Mouse (Mus musculus) cerebellum, adult (tissue): ENCODE measurements around the gene Lhfp.
"Not testable (repeated sequence)": the region's sequence is repeated elsewhere in the genome, so short reads cannot be mapped to it uniquely, and the experiment has no call there.

Experiments
- ATAC-seq: cut with Nextera tagmentation; 2 replicates; pipeline ENCODE4 v1.9.2; 2017; ENCODE audit warnings: mild to moderate bottlenecking, moderate library complexity, mixed read lengths; ENCODE audit not compliant: insufficient number of reproducible peaks, low FRiP score, low TSS enrichment

Lhfp gene

DNA sequence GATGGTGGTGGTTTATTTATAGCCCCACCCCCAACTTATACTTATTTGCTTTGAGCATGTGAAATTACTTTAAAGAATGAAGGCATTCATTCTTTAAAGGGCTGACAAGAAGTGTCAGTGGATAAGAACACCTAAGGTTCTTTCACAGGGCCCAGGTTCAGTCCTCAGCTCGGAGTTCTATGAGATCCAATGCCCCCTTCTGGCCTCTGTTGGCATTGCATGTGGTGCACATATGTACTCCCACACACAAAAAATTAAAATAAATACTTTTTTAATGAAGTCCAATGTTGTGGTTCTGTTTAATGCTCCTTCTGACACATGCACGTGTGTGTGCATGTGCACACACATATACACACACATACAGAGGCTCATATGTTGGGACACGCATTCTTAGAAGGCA, 205.8 kb downstream of the Lhfp start:
- no peak for ATAC-seq

DNA sequence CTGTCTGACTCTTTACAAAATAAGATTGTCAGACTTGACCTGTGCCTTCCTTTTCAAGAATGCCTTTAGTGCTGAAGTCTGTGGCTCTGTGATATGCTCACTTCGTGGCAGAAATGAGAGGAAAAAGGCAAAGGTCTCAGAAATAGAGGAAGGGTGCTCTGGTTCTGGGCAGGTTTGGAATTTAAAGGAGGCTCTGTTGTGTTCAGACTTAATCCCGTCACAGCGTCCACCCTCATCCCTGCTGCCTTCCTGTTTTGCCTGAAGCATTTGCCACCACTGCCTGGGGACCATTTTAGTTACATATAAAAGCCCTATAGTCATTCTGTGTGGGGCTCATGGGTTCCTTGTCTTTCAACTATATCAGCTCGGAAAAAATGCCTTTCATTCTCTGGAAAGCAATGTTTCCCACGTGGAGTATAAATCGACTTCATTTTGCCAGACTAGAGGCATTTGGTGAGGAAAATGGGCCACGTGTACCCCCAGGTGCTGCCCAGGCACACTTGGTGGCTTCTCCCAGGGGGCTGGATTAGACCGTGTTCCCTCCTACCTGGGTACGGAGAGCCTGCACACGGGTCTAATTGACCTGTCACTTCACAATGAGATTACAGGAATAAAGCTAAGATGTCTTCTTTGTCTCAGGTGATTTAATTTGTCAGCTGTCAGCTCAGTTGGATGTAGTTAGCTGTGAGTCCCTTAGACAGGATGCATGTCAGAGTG, 207.0 kb downstream of the Lhfp start:
- no peak for ATAC-seq

DNA sequence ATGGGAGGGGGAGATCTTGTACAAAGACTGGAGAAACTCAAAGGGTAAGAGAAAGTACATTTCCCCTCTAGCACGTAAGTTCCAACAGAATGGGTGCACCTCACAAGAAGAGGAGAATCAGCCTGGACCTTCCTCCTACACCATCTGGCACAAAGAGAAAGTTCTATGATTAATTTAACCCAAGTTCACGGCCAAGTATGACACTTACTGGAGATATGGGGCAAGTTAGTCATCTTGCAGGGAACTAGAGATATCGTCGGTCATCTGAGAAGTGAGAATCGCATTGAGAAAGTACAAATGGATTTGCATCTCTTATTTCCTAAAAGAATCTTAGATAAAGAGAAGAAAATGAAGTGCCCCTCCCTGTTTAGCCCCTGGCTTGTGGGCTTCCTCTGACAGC, 211.2 kb downstream of the Lhfp start:
- no peak for ATAC-seq

DNA sequence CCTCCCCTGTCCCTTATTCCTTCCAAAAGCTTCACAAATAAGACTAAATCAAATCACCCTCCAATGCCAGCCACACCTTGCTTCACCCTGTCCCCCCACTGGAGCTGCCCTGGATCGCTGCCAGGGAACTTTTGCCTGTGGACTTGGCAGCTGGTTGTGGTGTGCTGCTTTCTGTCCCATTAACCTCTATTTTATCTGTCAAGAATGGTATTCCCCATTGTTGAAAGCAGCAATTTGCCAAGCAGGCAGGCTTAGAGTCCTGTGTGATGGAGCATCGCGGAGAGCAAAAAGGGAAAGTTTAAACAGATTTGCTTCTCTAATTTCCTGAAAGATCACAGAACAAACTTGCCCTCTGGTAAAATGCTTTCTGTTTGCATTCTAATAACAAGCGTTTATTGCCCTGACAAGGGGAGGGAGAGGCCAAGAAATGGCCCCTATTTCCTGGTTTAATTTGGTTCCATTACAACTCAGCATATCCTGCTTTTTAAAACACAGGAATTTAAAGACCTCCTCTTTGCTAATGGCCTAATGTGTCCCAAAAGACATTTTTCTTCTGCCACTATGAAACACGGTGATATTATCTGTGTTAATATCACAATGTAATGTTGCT, 212.0 kb downstream of the Lhfp start:
- no peak for ATAC-seq

DNA sequence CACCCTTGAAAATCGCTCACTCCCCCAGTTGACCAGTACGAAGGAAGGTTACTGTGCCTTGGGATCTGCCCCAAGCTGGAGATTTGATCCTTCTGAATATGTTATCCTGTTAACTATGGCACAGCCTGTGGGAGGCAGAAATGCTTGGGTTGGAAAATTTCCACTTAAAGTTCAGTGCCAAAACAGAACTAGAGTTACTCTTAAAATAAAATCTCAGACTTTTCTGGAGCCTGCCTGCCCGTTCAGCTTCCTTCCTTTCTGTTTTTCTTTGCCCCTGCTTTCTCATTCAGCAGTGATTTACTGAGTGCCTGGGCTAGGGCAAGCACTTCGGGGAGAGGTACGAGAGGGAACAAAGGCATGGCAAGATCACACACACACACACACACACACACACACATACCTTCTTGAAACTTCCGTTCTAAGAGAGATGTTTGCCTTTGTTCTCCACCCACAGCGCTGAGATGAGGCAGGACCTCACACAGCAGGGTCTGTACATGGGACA, 217.4 kb downstream of the Lhfp start:
- no peak for ATAC-seq

DNA sequence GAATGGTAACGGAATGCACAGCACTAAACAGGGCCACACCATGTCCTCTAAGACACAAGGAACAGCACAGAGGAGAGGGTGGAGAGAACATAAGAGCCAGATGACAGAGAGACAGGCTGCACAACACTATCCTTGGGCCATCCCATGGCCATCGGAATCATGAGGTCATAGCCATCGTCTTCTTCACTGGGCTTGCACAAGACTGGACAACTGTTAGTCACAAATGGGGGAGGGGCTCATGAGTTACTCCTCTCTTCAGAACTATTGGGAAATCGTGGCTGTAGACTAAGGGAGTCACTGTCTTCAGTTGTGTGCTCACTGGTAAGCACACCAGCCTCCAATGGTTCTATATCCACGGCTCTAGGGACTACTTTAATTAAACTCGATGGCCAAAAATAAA, 224.8 kb downstream of the Lhfp start:
- no peak for ATAC-seq

DNA sequence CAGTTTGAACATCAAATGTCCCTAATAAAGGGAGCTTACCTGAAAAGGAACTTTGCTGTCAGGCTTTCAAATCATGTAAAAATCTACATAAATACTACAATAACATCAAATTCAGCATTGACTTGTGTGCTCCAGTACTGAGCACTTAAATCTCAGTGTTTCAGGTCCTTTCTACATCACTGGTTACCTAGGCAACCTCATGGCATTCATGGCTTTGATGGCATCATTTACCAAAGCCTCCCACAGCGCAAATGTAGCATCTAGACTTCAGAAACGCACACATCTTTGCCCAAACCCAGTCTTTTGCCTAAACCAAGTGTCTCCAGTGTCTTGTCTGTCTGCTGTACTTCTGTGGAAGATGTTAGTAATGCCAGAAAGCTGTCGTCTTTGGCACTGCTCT, 225.7 kb downstream of the Lhfp start:
- no peak for ATAC-seq

DNA sequence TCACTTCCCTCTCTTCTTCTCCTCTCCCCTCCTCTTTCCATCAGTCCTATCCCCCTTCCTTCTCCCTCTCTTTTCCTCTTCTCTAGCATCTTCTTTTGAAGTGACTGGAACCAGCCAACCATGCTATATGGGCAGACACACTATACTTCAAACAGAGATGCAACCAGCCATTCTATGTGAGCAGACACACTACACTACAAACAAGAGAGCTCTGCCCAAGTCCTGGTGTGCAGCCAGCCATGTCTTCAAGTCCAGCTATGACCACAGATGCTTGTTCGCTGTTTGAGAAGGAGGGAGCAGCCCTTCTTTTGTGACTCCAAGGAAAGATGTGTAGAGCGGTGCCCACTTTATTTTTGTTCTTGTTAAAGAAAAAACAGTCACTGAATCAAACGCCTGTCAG, 231.9 kb downstream of the Lhfp start:
- ATAC-seq: no peak

DNA sequence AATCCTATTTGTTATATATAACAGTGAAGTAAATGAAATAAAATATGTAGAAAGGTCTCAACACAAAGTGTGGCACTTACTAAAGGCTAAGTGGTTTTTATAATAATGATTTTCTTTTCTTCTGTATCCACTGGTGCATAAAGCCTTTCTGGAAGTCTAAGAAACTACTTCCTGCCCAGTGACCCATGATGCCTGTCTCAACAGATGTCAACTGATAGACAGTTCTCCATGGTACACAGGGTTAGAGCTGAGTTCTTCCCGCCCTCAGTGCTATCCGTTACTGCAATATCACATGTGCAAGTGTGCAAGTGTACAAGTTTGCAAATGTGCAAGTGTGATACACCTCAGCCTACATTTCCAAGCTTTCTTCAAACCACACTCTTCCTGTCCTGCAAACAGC, 236.7 kb downstream of the Lhfp start:
- no peak for ATAC-seq

DNA sequence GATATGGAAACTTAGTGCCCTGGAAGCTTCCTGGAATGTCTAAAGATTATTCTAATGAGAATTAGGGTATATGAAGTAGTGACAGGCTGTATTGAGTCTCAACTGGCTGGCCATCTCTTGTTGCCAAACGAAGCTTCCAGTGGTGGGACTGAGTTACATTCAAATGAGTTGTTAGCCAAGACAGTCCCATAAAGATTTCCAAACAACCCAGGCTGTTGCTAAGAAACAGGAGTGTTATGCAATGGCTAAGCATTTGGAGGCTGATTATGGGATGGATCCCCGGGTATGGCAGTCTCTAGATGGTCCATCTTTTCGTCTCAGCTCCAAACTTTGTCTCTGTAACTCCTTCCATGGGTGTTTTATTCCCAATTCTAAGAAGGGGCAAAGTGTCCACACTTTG, 240.7 kb downstream of the Lhfp start:
- ATAC-seq: not testable (repeated sequence)

DNA sequence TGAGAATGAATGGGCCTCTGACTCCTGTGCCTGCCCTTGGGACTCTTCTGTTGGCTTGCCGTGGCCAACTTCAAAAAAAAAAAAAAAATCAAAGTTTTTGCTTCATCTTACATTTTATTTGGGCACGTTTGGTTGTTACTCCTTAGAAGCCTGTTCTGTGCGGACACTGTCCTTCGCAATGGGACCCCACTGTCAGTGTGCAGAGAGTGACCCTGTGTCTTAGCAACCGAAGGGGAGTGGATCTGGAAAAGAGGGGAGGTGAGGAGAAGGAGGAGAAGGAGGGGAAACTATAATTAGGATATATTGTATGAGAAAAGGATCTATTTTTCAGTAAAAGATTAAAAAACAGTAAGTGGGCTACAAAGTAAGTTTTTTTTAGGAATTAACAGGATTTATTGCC, 242.7 kb downstream of the Lhfp start:
- ATAC-seq: no peak

DNA sequence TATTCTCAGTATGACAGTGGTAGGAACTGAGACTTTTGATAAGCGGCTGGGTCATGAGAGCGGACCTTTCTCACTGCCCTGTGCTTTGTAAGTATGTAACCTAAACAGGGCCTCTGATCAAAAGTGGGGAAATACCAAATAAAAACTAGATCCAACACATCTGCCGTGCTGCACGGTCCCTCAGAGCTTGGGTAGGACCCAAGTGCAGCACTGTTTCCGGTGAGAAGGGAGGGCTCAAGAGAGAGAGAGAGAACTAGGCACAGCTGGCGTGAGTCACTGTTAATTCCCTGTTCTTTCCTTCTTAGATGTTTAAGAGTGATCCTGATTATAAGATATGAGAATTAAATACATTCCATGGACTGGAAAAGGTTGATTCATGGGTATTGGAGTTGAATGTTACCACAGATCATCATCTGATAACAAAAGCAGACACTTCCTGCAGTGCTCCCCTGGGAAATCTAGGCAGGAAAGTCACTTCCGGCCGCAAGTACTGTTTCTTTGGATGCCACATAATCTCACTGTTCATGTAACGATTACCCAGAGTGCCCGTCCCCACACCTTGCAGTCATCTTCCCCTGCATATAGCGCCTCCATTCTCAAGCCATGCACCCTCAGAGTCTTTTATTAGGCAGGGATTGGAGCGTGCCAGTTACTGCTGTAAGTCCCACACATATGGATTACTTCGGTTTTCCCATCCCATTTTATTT, 243.3 kb downstream of the Lhfp start:
- no peak for ATAC-seq

DNA sequence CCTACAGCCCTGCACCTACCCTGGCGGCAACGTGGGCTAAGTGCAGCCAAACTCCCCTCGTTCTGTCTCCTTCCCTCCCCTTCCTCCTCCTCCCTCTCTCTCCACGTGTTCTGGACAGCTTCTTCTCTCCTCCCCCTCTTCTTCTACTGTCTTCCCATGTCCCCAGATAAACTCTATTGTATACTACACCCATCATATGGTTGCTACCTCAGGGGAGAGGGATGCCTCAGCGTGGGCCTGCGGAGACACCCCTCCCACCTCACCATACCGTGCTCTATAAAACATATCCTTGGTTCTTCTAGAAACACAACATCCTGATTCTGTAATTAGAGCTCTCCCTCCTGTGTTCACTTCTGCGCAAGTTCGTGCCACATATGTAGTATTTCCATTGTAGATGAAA, 247.3 kb downstream of the Lhfp start:
- ATAC-seq: no peak

DNA sequence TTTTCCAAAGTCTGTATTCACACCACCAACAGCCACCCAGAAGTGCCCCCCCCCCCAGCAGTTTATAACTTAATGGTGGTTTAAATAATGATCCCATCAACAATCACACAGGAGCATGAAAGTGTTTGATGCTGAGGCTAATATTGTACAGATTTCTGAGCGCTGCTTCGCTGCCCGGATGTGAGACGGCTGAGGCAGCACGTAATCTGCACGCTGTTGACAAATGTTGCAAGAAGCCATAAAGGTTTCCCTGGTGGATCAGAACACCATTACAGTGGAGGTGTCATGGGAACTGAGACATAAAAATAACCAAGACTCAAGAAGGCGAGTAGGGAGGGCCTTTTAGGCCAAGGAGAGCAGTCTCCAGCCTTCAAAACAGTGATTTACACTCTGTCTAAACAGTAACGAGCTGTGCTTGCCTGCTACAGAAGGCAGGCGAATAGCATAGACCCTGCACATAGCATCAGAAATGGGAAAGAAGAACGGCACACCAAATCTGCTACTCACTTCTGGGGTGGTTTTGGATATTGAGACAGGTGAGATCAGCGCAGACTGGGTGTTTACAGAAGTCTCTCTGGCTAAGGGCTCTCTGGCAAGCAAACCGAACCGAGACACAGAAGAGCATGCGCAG, 248.4 kb downstream of the Lhfp start:
- no peak for ATAC-seq

DNA sequence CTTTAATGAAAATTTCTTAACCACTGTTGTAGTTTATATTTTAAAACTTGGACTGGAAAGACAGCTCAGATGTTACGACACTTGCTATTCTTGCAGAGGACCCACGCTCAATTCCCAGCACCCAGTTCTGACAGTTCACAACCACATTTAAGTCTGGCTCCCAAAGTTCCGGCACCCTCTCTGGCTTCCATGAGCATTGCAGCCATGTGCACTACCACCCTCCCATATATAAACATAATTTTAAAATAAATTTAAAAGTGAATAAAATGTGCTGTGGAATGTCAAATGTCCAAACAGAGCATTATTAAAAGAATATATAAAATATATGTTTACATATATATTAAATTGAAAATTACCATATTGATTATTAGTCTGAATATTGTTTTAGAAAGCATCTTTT, 249.9 kb downstream of the Lhfp start:
- ATAC-seq: no peak

DNA sequence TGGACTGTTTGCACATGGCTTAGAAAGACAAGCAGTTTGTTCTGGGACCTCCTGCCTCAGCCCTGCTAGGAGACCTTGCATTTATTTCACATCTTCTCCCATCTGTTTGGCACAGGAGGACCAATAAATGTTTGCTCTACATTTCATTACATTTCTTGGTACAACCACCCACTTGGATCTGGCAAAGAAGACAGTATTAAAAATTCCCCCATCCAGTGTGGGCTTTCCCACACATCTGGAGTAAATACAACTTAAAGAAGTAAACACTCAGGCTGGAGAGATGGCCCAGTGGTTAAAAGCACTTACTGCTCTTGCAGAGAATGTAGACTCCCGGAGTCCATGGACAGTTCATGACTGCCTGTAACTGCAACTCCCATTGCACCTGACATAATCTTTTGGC, 250.6 kb downstream of the Lhfp start:
- ATAC-seq: no peak

DNA sequence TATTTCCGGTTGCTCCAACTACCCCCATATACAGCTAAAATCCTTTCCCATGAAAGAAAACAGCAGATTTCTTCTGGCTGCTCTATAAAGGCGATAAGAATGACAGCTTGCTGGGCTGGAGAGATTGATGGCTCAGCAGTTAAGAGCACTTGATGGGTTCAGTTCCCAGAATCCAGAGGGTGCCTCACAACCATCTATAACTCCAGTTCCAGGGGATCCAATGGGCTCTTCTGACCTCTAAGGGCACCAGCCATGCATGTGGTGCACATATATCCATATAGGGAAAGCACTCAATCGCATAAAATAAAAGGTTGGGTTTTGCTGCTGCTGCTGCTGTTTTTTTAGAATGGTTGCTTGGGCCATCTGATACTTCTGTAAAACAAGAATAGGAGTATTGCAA, 251.1 kb downstream of the Lhfp start:
- no peak for ATAC-seq

DNA sequence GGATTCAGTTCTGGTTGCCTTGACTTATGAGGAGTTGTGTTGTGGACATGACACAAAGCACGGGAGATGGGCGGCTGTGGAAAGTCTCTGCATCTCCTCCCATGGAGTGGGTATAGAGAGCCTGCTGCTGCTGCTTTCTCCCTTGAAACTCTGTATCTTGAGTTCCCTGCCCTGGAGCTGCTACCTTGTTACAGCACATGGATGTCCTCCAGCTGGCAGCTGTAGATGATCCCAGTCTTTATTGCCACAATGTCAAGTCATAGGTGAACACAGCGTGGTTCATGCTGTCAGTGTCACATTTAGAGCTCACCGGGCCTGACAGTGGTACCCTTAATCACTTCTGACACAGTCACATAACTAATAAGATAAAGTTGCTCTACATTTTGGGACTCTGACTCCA, 251.7 kb downstream of the Lhfp start:
- ATAC-seq: no peak

DNA sequence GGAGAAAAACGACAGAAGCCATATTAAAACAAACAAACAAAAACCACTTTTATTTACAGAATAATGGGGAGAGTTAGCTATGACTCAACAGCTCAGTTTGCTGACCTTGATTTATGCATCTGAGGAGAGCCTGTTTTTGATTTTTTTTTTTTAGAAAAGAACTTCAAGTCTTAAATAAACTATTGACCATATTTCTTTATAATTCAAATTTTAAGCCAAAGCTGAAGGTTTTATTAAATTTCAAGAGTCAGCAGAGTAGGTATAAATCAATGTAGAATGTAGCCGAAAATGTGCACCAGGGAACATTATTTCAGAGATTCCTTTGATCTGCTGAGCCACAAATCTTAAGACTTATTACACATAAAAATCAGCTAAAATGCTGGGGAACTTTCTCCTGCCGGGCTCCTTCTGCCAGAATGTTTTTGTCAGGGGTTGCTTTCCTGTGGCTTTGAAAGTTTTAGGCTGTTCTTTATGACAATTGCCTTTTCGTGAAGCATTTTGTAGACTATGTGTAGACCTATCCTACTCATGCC, 252.6 kb downstream of the Lhfp start:
- no peak for ATAC-seq

DNA sequence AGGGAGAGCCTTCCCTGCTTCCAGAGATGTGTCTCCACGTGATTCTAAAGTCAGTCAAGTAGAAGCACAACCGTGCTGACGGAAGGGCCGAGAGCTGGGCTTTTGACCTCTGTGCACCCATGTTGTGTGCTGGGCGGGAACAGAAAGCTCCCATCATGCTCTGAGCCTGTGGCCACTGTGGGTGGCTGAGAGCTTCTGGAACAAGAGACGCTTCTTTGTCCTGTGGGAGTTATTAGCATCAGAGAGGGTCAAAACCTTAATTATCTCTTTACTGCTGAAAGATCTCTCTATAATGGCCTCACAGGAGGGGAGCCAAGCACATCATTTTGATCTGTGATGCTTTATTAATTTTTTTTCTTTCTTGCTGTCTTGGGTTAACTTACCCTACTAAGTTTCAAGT, 253.5 kb downstream of the Lhfp start:
- ATAC-seq: no peak

DNA sequence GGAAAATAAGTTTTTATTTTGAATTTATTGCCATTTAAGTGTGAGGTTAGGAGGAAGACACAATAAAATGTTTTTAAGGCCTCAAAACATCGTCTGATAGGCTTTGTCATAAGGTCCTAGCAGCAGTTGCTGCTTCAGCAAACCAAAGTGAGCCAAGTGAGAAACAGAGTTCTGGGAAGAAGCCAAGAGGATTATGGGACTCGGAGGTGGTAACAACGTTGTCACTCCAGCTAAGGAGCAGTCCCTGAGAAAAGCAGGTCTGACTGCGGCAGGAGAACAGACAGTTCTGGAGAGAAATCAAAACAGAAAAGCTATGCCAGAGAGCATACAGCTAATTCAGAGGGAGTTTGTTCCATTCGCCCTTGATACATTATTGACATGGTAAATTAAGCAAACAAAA, 260.5 kb downstream of the Lhfp start:
- ATAC-seq: no peak
